Mouse (Mus musculus) stomach, postnatal 0 days (tissue): ENCODE results near the gene Nebl.

Source experiments
- CTCF ChIP-seq: IDR thresholded peaks from 2 replicates; pipeline ENCODE4 v1.5.1; 2016; ENCODE audit warnings: antibody characterized with exemption, low read depth, mild to moderate bottlenecking, moderate library complexity
- EP300 ChIP-seq: optimal IDR thresholded peaks from 2 replicates; pipeline ENCODE3; 2016; ENCODE audit warnings: antibody characterized with exemption

GRCm38 (mm10) chr2:17396235-17396634 lies 335.0 kb downstream of the Nebl start:
- TF ChIP-seq CTCF (no peak), EP300 (no peak)
